ENCODE assay signal across 8 mouse cellular contexts in genomic region chr13:6059515-6060228, GRCm38 (mm10).
A peak's percentile ranks its signal among the peaks of the same experiment; 100 is the strongest.
DNase-seq lines count a peak whose midpoint lies in the region; ATAC-seq and TF ChIP-seq lines count a peak whose summit lies in the region.

No protein-coding gene starts in this region.

- no peak for TF ChIP-seq CTCF in intestine, postnatal 0 days (IDR thresholded peaks at IDR 0.05; ENCODE audit: low read depth)

- no peak overlapping the region for H3K27ac ChIP-seq in intestine, embryonic 15.5 days
- H3K27ac ChIP-seq in intestine, postnatal 0 days (ENCODE audit: low read depth, low read length), result no peak overlapping the region
- 0 out of 2 replicates have a peak overlapping the region, but pooled peaks have one; percentile 11 for H3K27ac ChIP-seq in hindbrain, embryonic 15.5 days (replicated peaks)
- H3K27ac ChIP-seq in liver, embryonic 15.5 days (replicated peaks), result no peak overlapping the region

- H3K27me3 ChIP-seq in intestine, embryonic 15.5 days (replicated peaks), result no peaks in the 10 kb centered on the region
- H3K27me3 ChIP-seq in intestine, postnatal 0 days (replicated peaks; ENCODE audit: control insufficient read depth, insufficient read depth, low read length), result no peaks in the 10 kb centered on the region
- H3K27me3 ChIP-seq in hindbrain, embryonic 15.5 days, result no peaks in the 10 kb centered on the region
- no peaks in the 10 kb centered on the region for H3K27me3 ChIP-seq in liver, embryonic 15.5 days

- H3K9ac ChIP-seq in intestine, embryonic 15.5 days, result no peak overlapping the region
- H3K9ac ChIP-seq in intestine, postnatal 0 days (ENCODE audit: low read depth, low read length), result no peak overlapping the region
- H3K9ac ChIP-seq in hindbrain, embryonic 15.5 days, result no peak overlapping the region
- H3K9ac ChIP-seq in liver, embryonic 15.5 days, result no peak overlapping the region

- DNase-seq in fibroblast of lung, adult 2 months (ENCODE audit: low read depth), result peak; percentile 87
- DNase-seq in ovary, postnatal 10 days (ENCODE audit: low spot score), result peak; percentile 20
- DNase-seq in thymus, postnatal 36 days, result no peak
- no peak for DNase-seq in thymus, postnatal 10 days (ENCODE audit: low spot score in 2 of 2)

- no peak overlapping the region for H3K4me3 ChIP-seq in intestine, embryonic 15.5 days (replicated peaks)
- no peak overlapping the region for H3K4me3 ChIP-seq in intestine, postnatal 0 days (ENCODE audit: low read depth, low read length)
- no peak overlapping the region for H3K4me3 ChIP-seq in hindbrain, embryonic 15.5 days
- H3K4me3 ChIP-seq in liver, embryonic 15.5 days (replicated peaks), result no peak overlapping the region

- H3K4me2 ChIP-seq in intestine, embryonic 15.5 days (replicated peaks), result no peak overlapping the region
- H3K4me2 ChIP-seq in intestine, postnatal 0 days (replicated peaks; ENCODE audit: low read depth), result no peak overlapping the region
- no peak overlapping the region for H3K4me2 ChIP-seq in hindbrain, embryonic 15.5 days
- no peak overlapping the region for H3K4me2 ChIP-seq in liver, embryonic 15.5 days

- H3K9me3 ChIP-seq in intestine, embryonic 15.5 days, result no peaks in the 10 kb centered on the region
- no peaks in the 10 kb centered on the region for H3K9me3 ChIP-seq in intestine, postnatal 0 days (ENCODE audit: control insufficient read depth)
- no peaks in the 10 kb centered on the region for H3K9me3 ChIP-seq in hindbrain, embryonic 15.5 days
- no peaks in the 10 kb centered on the region for H3K9me3 ChIP-seq in liver, embryonic 15.5 days (replicated peaks)

- WGBS in intestine, embryonic 15.5 days, result 30% methylated on average over 6 of the region's 6 CpGs
- 31% methylated on average over 6 of the region's 6 CpGs for WGBS in intestine, postnatal 0 days
- 41% methylated on average over 6 of the region's 6 CpGs for WGBS in hindbrain, embryonic 15.5 days
- WGBS in liver, embryonic 15.5 days (ENCODE audit: insufficient replicate concordance), result 44% methylated on average over 6 of the region's 6 CpGs

- peak; percentile 43; the same call in 1 of the 2 replicates for ATAC-seq in intestine, embryonic 15.5 days
- no peak for ATAC-seq in intestine, postnatal 0 days
- ATAC-seq in hindbrain, embryonic 15.5 days (ENCODE audit: low FRiP score, low read depth), result peak; percentile 63; the same call in 1 of the 2 replicates
- ATAC-seq in liver, embryonic 15.5 days (ENCODE audit: insufficient read depth), result peak; percentile 67

- peaks cover 3% of the 10 kb centered on the region; the same call in 1 of the 2 replicates for H3K4me1 ChIP-seq in intestine, embryonic 15.5 days (replicated peaks)
- H3K4me1 ChIP-seq in intestine, postnatal 0 days (replicated peaks; ENCODE audit: control insufficient read depth, insufficient read depth, low read length), result no peaks in the 10 kb centered on the region
- H3K4me1 ChIP-seq in hindbrain, embryonic 15.5 days (replicated peaks), result peaks cover 7% of the 10 kb centered on the region
- H3K4me1 ChIP-seq in liver, embryonic 15.5 days (replicated peaks), result 0 out of 2 replicates have a peak, but pooled peaks cover 7% of the 10 kb centered on the region

- H3K36me3 ChIP-seq in intestine, embryonic 15.5 days, result no peaks in the 10 kb centered on the region
- no peaks in the 10 kb centered on the region for H3K36me3 ChIP-seq in intestine, postnatal 0 days (ENCODE audit: control insufficient read depth, insufficient read depth)
- no peaks in the 10 kb centered on the region for H3K36me3 ChIP-seq in hindbrain, embryonic 15.5 days
- H3K36me3 ChIP-seq in liver, embryonic 15.5 days (replicated peaks), result no peaks in the 10 kb centered on the region

Comparison
In these comparisons a context has a peak if more than half of its experiments do, and no peak if none do; other contexts are left out.
1. DNase-seq: peak in fibroblast of lung, adult 2 months (single experiment) and ovary, postnatal 10 days (single experiment); none in thymus, postnatal 36 days (0 of 2) and thymus, postnatal 10 days (0 of 2).